8 mouse cellular contexts compared by ENCODE assay signal in the genomic region with DNA sequence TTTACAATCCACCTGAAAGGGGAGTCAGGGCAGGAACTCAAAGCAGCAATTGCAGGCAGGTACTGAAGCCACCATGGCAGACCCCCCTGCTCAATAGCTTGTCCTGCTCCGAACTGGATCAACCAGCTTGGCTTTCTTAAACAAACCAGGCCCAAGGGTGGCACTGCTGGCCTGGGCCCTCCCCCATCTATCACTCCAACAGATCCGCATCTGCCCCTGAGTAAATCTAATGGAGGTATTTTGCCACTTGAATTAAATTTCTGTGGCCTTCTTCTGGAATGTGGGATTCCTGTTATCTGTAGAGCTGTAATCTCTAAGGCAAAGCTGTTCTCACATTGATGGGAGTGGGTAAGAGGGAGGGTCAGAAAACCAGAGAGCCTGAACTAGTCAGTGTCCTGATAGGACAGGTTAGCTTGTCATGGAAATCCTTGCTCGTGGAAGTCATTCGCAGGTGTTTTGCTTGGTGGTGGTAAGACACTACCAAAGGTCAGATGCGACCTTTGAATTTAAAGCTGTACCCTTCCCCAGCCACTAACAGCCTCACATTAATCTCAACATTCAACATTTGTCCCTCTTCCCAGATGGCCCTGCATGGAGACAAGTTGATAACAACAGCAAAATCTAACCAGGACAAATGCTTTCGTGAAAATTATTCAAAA. TPM values are rescaled to one million over a fixed set of nuclear protein-coding genes. Genes with fewer than 3 reads are reported as not detected.
A peak's percentile ranks its signal among the peaks of the same experiment; 100 is the strongest.
DNase-seq lines count a peak whose midpoint lies in the region; ATAC-seq and TF ChIP-seq lines count a peak whose summit lies in the region.

No protein-coding gene starts in this region.

- H3K9me3 ChIP-seq in heart, embryonic 13.5 days = no peaks in the 10 kb centered on the region
- H3K9me3 ChIP-seq in ES-E14 (ENCODE audit: control insufficient read depth, insufficient read depth, low read depth, low read length) = no peaks in the 10 kb centered on the region
- no peaks in the 10 kb centered on the region for H3K9me3 ChIP-seq in forebrain, embryonic 15.5 days
- no peaks in the 10 kb centered on the region for H3K9me3 ChIP-seq in liver, embryonic 12.5 days (replicated peaks)
- H3K9me3 ChIP-seq in stomach, embryonic 14.5 days (ENCODE audit: control insufficient read depth, low read depth, low read length) = no peaks in the 10 kb centered on the region

- intact Hi-C loops in left cerebral cortex, postnatal 4 days (cut with DNase I) = loop anchor here (10.0 kb wide), 1 partner anchor 182 kb away; no protein-coding TSS in a partner anchor

- peak overlapping the region; percentile 83 for H3K27ac ChIP-seq in heart, embryonic 13.5 days (replicated peaks)
- H3K27ac ChIP-seq in ES-E14 (ENCODE audit: insufficient read depth, low read depth, low read length, poor library complexity, severe bottlenecking) = no peak overlapping the region
- peak overlapping the region; percentile 27 for H3K27ac ChIP-seq in forebrain, embryonic 15.5 days (replicated peaks)
- peak overlapping the region; percentile 95 for H3K27ac ChIP-seq in liver, embryonic 12.5 days
- peak overlapping the region; percentile 78; the same call in 1 of the 2 replicates for H3K27ac ChIP-seq in stomach, embryonic 14.5 days (ENCODE audit: low read length)
- H3K27ac ChIP-seq in cerebellum, adult 2 months (ENCODE audit: insufficient read depth, low read length) = no peak overlapping the region

- no peak for ATAC-seq in heart, embryonic 13.5 days (ENCODE audit: extremely low read depth, insufficient number of reproducible peaks, low FRiP score, low TSS enrichment)
- ATAC-seq in forebrain, embryonic 15.5 days (replicated peaks) = no peak
- ATAC-seq in liver, embryonic 12.5 days = no peak
- no peak for ATAC-seq in stomach, embryonic 14.5 days (ENCODE audit: insufficient number of reproducible peaks, insufficient read depth, low FRiP score, low read depth)

- no peak for TF ChIP-seq POLR2A in cerebellum, adult 2 months (IDR thresholded peaks at IDR 0.05; ENCODE audit: borderline replicate concordance, insufficient read depth, low read length)

- H3K36me3 ChIP-seq in heart, embryonic 13.5 days = peaks cover 20% of the 10 kb centered on the region
- no peaks in the 10 kb centered on the region for H3K36me3 ChIP-seq in ES-E14 (ENCODE audit: control insufficient read depth, insufficient read depth, low read length, poor library complexity, severe bottlenecking)
- no peaks in the 10 kb centered on the region for H3K36me3 ChIP-seq in forebrain, embryonic 15.5 days
- H3K36me3 ChIP-seq in liver, embryonic 12.5 days = peaks cover 26% of the 10 kb centered on the region
- no peaks in the 10 kb centered on the region; the same call in none of the 2 replicates for H3K36me3 ChIP-seq in stomach, embryonic 14.5 days (ENCODE audit: control insufficient read depth, insufficient read depth, low read length)

- H3K4me1 ChIP-seq in heart, embryonic 13.5 days = peaks cover 16% of the 10 kb centered on the region
- H3K4me1 ChIP-seq in ES-E14 (ENCODE audit: control insufficient read depth in 2 of 2, insufficient read depth in 2 of 2, low read length in 2 of 2, poor library complexity in 1 of 2) = peaks cover 0 to 2% of the 10 kb centered on the region in 2 experiments; a peak in 2 of 4 replicates
- H3K4me1 ChIP-seq in forebrain, embryonic 15.5 days = peaks cover 15% of the 10 kb centered on the region
- peaks cover 39% of the 10 kb centered on the region for H3K4me1 ChIP-seq in liver, embryonic 12.5 days
- peaks cover 6% of the 10 kb centered on the region; the same call in 1 of the 2 replicates for H3K4me1 ChIP-seq in stomach, embryonic 14.5 days (ENCODE audit: control insufficient read depth, insufficient read depth, low read length)
- no peaks in the 10 kb centered on the region for H3K4me1 ChIP-seq in cerebellum, adult 2 months (ENCODE audit: control insufficient read depth, insufficient read depth, low read length)

- H3K4me2 ChIP-seq in heart, embryonic 13.5 days = peak overlapping the region; percentile 79
- H3K4me2 ChIP-seq in forebrain, embryonic 15.5 days (replicated peaks) = peak overlapping the region; percentile 68
- H3K4me2 ChIP-seq in liver, embryonic 12.5 days = peak overlapping the region; percentile 77
- H3K4me2 ChIP-seq in stomach, embryonic 14.5 days (replicated peaks; ENCODE audit: low read depth, low read length) = peak overlapping the region; percentile 54

- TF ChIP-seq CTCF in cerebellum, adult 2 months (IDR thresholded peaks at IDR 0.05; ENCODE audit: borderline replicate concordance, insufficient read depth, low read depth, low read length) = no peak

- in situ Hi-C loops in ES-E14 (cut with MboI; ENCODE audit: low sequenced_read_pairs in 2 of 2, unreplicated experiment in 2 of 2) = no loop called here

- H3K27me3 ChIP-seq in heart, embryonic 13.5 days (replicated peaks) = no peaks in the 10 kb centered on the region
- no peaks in the 10 kb centered on the region for H3K27me3 ChIP-seq in forebrain, embryonic 15.5 days
- no peaks in the 10 kb centered on the region for H3K27me3 ChIP-seq in liver, embryonic 12.5 days (replicated peaks)
- H3K27me3 ChIP-seq in stomach, embryonic 14.5 days (ENCODE audit: control insufficient read depth, insufficient read depth, low read length) = no peaks in the 10 kb centered on the region
- no peaks in the 10 kb centered on the region; the same call in 1 of the 2 replicates for H3K27me3 ChIP-seq in cerebellum, adult 2 months (ENCODE audit: control insufficient read depth, insufficient read depth, low read length)

- peak overlapping the region; percentile 91 for H3K9ac ChIP-seq in heart, embryonic 13.5 days
- H3K9ac ChIP-seq in ES-E14 (ENCODE audit: insufficient read depth, low read depth, low read length, poor library complexity, severe bottlenecking) = no peak overlapping the region
- H3K9ac ChIP-seq in forebrain, embryonic 15.5 days (replicated peaks) = peak overlapping the region; percentile 57; the same call in 1 of the 2 replicates
- H3K9ac ChIP-seq in liver, embryonic 12.5 days = peak overlapping the region; percentile 93
- H3K9ac ChIP-seq in stomach, embryonic 14.5 days (replicated peaks; ENCODE audit: low read depth, low read length) = peak overlapping the region; percentile 83

- 23% methylated on average over 6 of the region's 6 CpGs for WGBS in heart, embryonic 13.5 days
- WGBS in forebrain, embryonic 15.5 days = 24% methylated on average over 6 of the region's 6 CpGs
- WGBS in liver, embryonic 12.5 days (ENCODE audit: insufficient replicate concordance) = 23% methylated on average over 6 of the region's 6 CpGs
- WGBS in stomach, embryonic 14.5 days = 22% methylated on average over 6 of the region's 6 CpGs
- 63% methylated on average over 6 of the region's 6 CpGs for WGBS in cerebellum, adult 2 months

- no peak for DNase-seq in heart, adult 8-10 months (ENCODE audit: low spot score)
- DNase-seq in ES-E14 (ENCODE audit: low read depth, low spot score) = peak; percentile 12
- DNase-seq in cerebellum, adult 2 months = no peak
- no peak for DNase-seq in left cerebral cortex, postnatal 4 days

- peak overlapping the region; percentile 88 for H3K4me3 ChIP-seq in heart, embryonic 13.5 days
- H3K4me3 ChIP-seq in ES-E14 (ENCODE audit: insufficient read depth in 1 of 2, low read depth in 1 of 2, low read length in 2 of 2, poor library complexity in 1 of 2, severe bottlenecking in 1 of 2) = peak overlapping the region; percentile 81 to 86
- H3K4me3 ChIP-seq in forebrain, embryonic 15.5 days = peak overlapping the region; percentile 54
- H3K4me3 ChIP-seq in liver, embryonic 12.5 days = peak overlapping the region; percentile 83
- peak overlapping the region; percentile 58 for H3K4me3 ChIP-seq in stomach, embryonic 14.5 days (ENCODE audit: low read depth, low read length)
- no peak overlapping the region for H3K4me3 ChIP-seq in cerebellum, adult 2 months (replicated peaks; ENCODE audit: insufficient read depth, low read depth, low read length)

TF ChIP-seq in ES-E14, 5 proteins besides CTCF, POLR2A, EP300 and RAD21:
- TF ChIP-seq ZC3H11A (IDR thresholded peaks at IDR 0.05; ENCODE audit: borderline replicate concordance, low read depth, low read length) (no peak), CHD2 (IDR thresholded peaks at IDR 0.05; ENCODE audit: low read depth, low read length) (no peak), ZNF384 (IDR thresholded peaks at IDR 0.05; ENCODE audit: low read depth, low read length) (no peak), HCFC1 (IDR thresholded peaks at IDR 0.05; ENCODE audit: borderline replicate concordance, insufficient read depth, low read length) (no peak), MAFK (IDR thresholded peaks at IDR 0.05; ENCODE audit: insufficient read depth, low read depth, low read length) (no peak)
TF ChIP-seq in ES-E14: peak in this region for 0.

RNA-seq across cellular contexts. Expression of a gene that starts 0.5 kb away (rescaled TPM):
- polyA plus RNA-seq in heart, embryonic 13.5 days (2015; fragmentation: Nextera tagmentation; extraction: Ambion mirVana) = 0.25 TPM in 1 of 2 replicates, not detected in the other
- total RNA-seq in heart, adult 8-10 months (2022) = not detected
- total RNA-seq in ES-E14 (2012; rRNA removed) = not detected in 2 replicates
- not detected in 2 replicates for polyA plus RNA-seq in forebrain, embryonic 15.5 days (2015; fragmentation: Nextera tagmentation; extraction: Ambion mirVana)
- 0.25 TPM in 1 of 2 replicates, not detected in the other for polyA plus RNA-seq in liver, embryonic 12.5 days (2016; fragmentation: Nextera tagmentation; extraction: Ambion mirVana)
- not detected in 2 replicates for polyA plus RNA-seq in stomach, embryonic 14.5 days (2014; fragmentation: Nextera tagmentation; extraction: Ambion mirVana)
- not detected in 2 replicates for polyA plus RNA-seq in cerebellum, adult 2 months (2012; rRNA removed)
- total RNA-seq in left cerebral cortex, postnatal 4 days (2021) = not detected

RNA-seq across cellular contexts. Expression of a gene that starts 1.3 kb away (rescaled TPM):
- polyA plus RNA-seq in heart, embryonic 13.5 days (2015; fragmentation: Nextera tagmentation; extraction: Ambion mirVana) = 16.7 TPM in 2 replicates
- 1 to 10 TPM; 4.6 to 8.0 (median 5.7) TPM for total RNA-seq in heart, adult 8-10 months (2022)
- 4.7 and 5.7 TPM in 2 replicates for total RNA-seq in ES-E14 (2012; rRNA removed)
- 7.9 and 8.0 TPM in 2 replicates for polyA plus RNA-seq in forebrain, embryonic 15.5 days (2015; fragmentation: Nextera tagmentation; extraction: Ambion mirVana)
- polyA plus RNA-seq in liver, embryonic 12.5 days (2016; fragmentation: Nextera tagmentation; extraction: Ambion mirVana) = 26.5 and 26.7 TPM in 2 replicates
- 29.5 and 30.4 TPM in 2 replicates for polyA plus RNA-seq in stomach, embryonic 14.5 days (2014; fragmentation: Nextera tagmentation; extraction: Ambion mirVana)
- polyA plus RNA-seq in cerebellum, adult 2 months (2012; rRNA removed) = 0.98 and 1.5 TPM in 2 replicates
- total RNA-seq in left cerebral cortex, postnatal 4 days (2021) = 1 to 10 TPM; 2.5 to 4.5 TPM

Comparison
In these comparisons a context has a peak if more than half of its experiments do, and no peak if none do; other contexts are left out.
1. H3K27ac ChIP-seq: peak in heart, embryonic 13.5 days (single experiment), forebrain, embryonic 15.5 days (single experiment), liver, embryonic 12.5 days (single experiment) and stomach, embryonic 14.5 days (single experiment); none in ES-E14 (single experiment) and cerebellum, adult 2 months (single experiment).
2. Peak in every context shown above with its lines, with median percentiles within 50 percentile points of each other: H3K4me2 ChIP-seq.